Mouse (Mus musculus) myocyte (in vitro differentiated cells): Measurements from ENCODE around the gene Ripply1. TPM values are rescaled to one million over a fixed set of nuclear protein-coding genes. Genes with fewer than 3 reads are reported as not detected.
A peak's percentile ranks its signal among the peaks of the same experiment; 100 is the strongest.

Source experiments
- H3K27me3 ChIP-seq: one replicate; pipeline ENCODE4 v1.6.1; 2011; ENCODE audit not compliant: control insufficient read depth, insufficient read depth, insufficient read length
- H3K36me3 ChIP-seq: one replicate; pipeline ENCODE4 v1.6.1; 2011; ENCODE audit not compliant: control insufficient read depth, insufficient read depth
- H3K4me2 ChIP-seq: one replicate; pipeline ENCODE4 v1.6.1; 2011; ENCODE audit warnings: low read depth, control low read depth
- H3K4me3 ChIP-seq: one replicate; pipeline ENCODE4 v1.5.1; 2011; ENCODE audit warnings: mild to moderate bottlenecking, control low read depth, moderate library complexity
- H3K79me2 ChIP-seq: one replicate; pipeline ENCODE4 v1.6.1; 2011; ENCODE audit not compliant: control insufficient read depth, insufficient read depth
- H3ac ChIP-seq: one replicate; pipeline ENCODE4 v1.6.1; 2011; ENCODE audit not compliant: control insufficient read depth, insufficient read length
- CEBPB ChIP-seq: IDR thresholded peaks from 2 replicates; pipeline ENCODE4 v1.6.1; 2011; ENCODE audit warnings: mild to moderate bottlenecking, moderate library complexity; ENCODE audit not compliant: poor library complexity, insufficient read depth, severe bottlenecking
- E2F4 ChIP-seq: IDR thresholded peaks from one replicate; pipeline ENCODE4 v1.6.1; 2011; ENCODE audit warnings: mild to moderate bottlenecking, control low read depth, moderate library complexity; ENCODE audit not compliant: insufficient read depth
- MAX ChIP-seq: IDR thresholded peaks from one replicate; pipeline ENCODE4 v1.6.1; 2011; ENCODE audit warnings: low read depth, mild to moderate bottlenecking, control low read depth
- MYOD1 ChIP-seq, 3 experiments: IDR thresholded peaks; one replicate each; pipeline ENCODE4 v1.6.1; 2011; ENCODE audit warnings: control low read depth in 2 of 3, low read depth in 2 of 3, mild to moderate bottlenecking in 2 of 3, moderate library complexity in 1 of 3; ENCODE audit not compliant: insufficient read length in 2 of 3, control insufficient read depth in 1 of 3
- MYOG ChIP-seq, 3 experiments: IDR thresholded peaks; one replicate each; pipeline ENCODE4 v1.6.1; 2011; ENCODE audit warnings: control low read depth in 2 of 3, low read depth in 2 of 3, mild to moderate bottlenecking in 2 of 3; ENCODE audit not compliant: insufficient read length in 2 of 3, control insufficient read depth in 1 of 3, insufficient read depth in 1 of 3
- POLR2A ChIP-seq: IDR thresholded peaks from one replicate; pipeline ENCODE4 v1.6.1; 2011; ENCODE audit warnings: low read depth, mild to moderate bottlenecking, control low read depth, moderate library complexity; ENCODE audit not compliant: insufficient read length
- POLR2AphosphoS2 ChIP-seq: IDR thresholded peaks from one replicate; pipeline ENCODE4 v1.6.1; 2011; ENCODE audit warnings: low read depth, control low read depth; ENCODE audit not compliant: insufficient read length
- REST ChIP-seq: IDR thresholded peaks from one replicate; pipeline ENCODE4 v1.6.1; 2011; ENCODE audit warnings: mild to moderate bottlenecking, control low read depth, moderate library complexity; ENCODE audit not compliant: insufficient read depth, insufficient read length
- SRF ChIP-seq: IDR thresholded peaks from one replicate; pipeline ENCODE4 v1.6.1; 2011; ENCODE audit warnings: low read depth; ENCODE audit not compliant: control insufficient read depth, insufficient read length
- TCF12 ChIP-seq: IDR thresholded peaks from one replicate; pipeline ENCODE4 v1.6.1; 2011; ENCODE audit warnings: mild to moderate bottlenecking, control low read depth; ENCODE audit not compliant: poor library complexity, insufficient read depth, severe bottlenecking
- TCF3 ChIP-seq: IDR thresholded peaks from one replicate; pipeline ENCODE4 v1.6.1; 2011; ENCODE audit warnings: low read depth, control low read depth; ENCODE audit not compliant: insufficient read length
- USF1 ChIP-seq: IDR thresholded peaks from one replicate; pipeline ENCODE4 v1.6.1; 2011; ENCODE audit warnings: low read depth, mild to moderate bottlenecking, control low read depth, moderate library complexity
- polyA plus RNA-seq: library from polyadenylated mRNA; unstranded; fragments of >200 nt; fragmentation: generic; extraction: Trizol; gene quantifications from one replicate; pipeline ENCODE4 v1.2.1, GENCODE M21; 2012; ENCODE audit warnings: missing spikeins

Gene Ripply1
- polyA plus RNA-seq: 3.1 TPM

DNA sequence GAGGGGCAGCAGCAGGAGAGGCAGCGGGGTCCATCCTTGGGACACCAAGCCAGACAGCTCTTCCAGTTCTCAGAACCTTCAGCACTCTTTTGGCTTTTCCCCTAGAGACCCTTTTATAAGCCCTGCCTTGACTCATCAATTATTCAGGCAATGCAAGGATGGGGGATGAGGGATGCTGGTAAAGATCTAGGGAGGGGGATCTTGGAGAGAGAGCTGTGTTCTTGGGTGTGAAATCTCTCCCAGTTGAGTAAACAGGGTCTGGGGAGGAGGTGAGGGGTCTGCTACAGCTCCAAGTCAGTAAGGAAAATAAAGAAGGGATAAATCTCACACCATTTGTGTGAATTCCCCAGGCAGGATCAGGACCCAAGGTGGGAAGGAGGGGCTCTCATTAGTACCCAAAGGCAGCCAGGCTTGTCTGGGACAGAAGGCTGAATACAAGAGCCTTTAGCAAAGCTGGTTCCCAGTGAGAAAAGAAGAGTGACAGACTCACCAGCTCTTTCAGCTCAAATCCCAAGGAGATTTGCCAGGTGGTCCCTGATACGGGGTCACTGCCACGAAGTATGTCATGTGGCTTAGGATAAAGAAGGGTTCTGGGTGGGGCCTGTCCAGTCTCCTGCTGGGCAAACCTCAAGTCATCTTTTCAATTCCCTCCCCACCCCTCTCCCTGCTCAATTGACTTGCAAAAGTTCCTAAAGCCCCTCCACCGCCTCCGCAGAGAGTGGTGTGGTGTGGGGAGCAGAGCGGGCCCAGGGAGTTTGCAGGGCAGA is at the start of gene Ripply1:
Ripply1 (minus strand) TSS at position 76 of the 767 bp plus-strand sequence.
- H3ac ChIP-seq: no peak within 1 kb of the TSS
- H3K27me3 ChIP-seq: no peaks in the 10 kb centered on the region
- no peaks in the 10 kb centered on the region for H3K36me3 ChIP-seq
- H3K4me2 ChIP-seq: peak within 1 kb of the TSS; percentile 18
- no peaks in the 10 kb centered on the region for H3K79me2 ChIP-seq
- no peak for TF ChIP-seq MYOG (IDR thresholded peaks at IDR 0.05; ENCODE audit: control insufficient read depth in 1 of 3, insufficient read depth in 1 of 3, insufficient read length in 2 of 3, low read depth in 2 of 3)
- TF ChIP-seq POLR2AphosphoS2: no peak
- TF ChIP-seq POLR2A: no peak
- no peak for TF ChIP-seq REST
- TF ChIP-seq TCF12: no peak
- no peak within 1 kb of the TSS for H3K4me3 ChIP-seq

DNA sequence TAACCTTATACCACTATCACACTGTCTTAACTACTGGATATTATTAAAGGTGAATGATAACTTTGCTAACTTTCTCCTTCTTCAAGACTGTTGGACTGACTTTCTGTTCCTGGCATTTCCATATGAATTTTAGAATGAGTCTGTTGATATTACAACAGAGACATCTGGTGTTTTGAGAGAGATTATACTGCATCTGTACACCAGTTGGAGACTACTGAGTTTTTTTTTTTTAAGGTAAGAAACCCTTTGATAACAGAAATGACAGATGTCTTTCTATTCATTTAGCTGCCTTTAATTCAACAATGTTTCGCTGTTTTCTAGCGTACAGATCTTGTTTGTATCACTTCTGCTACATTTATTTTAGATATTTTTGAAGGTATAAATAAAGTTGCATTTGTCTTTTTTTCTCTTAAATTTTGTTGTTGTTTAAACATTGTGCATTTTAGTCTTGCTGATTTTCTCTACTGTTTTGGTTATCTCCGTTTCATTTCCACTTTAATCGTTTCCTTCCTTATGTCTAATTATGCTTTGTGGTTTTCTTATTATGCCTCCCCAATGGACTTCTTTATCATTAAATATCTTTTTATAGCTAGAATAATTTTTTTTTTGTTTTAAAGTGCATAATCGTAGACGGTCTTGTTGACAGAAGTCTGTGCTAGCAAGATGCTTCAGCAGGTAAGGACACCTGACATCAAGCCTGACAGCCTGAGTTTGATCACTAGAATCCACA is 46.4 kb upstream of the Ripply1 start:
- H3K4me2 ChIP-seq: no peak overlapping the region
- no peaks in the 10 kb centered on the region for H3K27me3 ChIP-seq
- TF ChIP-seq USF1: no peak
- TF ChIP-seq MYOD1 (IDR thresholded peaks at IDR 0.05; ENCODE audit: control insufficient read depth in 1 of 3, insufficient read length in 2 of 3, low read depth in 2 of 3): no peak
- no peak for TF ChIP-seq TCF3
- no peak for TF ChIP-seq TCF12
- peaks cover 5% of the 10 kb centered on the region for H3K36me3 ChIP-seq
- H3ac ChIP-seq: no peak overlapping the region
- H3K79me2 ChIP-seq: no peaks in the 10 kb centered on the region
- H3K4me3 ChIP-seq: no peak overlapping the region

DNA sequence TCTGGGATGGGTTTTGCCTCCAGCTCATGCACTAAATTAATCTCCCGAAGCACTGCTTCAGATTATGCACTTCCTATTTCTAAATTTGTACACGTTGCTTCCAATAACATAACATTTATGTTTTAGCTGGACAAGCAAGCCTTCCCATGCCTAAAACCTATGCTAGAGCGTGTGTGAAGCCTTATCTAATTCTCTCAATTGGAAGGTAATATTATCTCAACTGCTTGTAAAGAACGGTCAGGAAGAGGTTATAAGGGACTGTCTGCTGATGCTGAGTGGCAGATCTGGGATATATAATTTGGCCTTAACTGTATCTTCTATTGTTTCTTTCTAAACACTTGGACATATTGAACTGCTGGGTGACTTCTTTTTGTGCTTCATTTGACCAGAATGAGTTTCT is 44.8 kb upstream of the Ripply1 start:
- Histone ChIP-seq H3K4me3 (no peak overlapping the region), H3K79me2 (no peaks in the 10 kb centered on the region), H3K36me3 (peaks cover 5% of the 10 kb centered on the region), H3K4me2 (no peak overlapping the region), H3K27me3 (no peaks in the 10 kb centered on the region), H3ac (no peak overlapping the region)
- TF ChIP-seq MYOG (IDR thresholded peaks at IDR 0.05; ENCODE audit: control insufficient read depth in 1 of 3, insufficient read depth in 1 of 3, insufficient read length in 2 of 3, low read depth in 2 of 3): no peak
- no peak for TF ChIP-seq POLR2A

DNA sequence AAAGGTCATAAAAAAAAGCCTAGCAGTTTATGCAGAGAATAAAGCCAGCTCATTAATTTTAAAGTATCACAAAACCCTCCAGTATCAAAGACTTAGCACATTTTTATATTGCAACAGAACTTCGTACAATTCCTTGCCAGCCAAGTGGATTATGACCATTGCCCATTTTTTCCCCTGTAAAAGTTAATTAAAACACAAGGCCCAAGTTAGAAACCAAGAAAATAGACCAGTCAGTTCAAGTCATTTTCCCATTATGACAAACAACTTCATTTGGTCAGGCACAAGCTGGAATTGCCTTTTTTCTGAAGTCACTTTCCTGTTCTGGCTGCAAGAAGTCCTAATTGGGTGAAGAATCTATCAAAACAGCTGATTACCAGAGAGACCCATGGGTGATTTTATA is 43.2 kb upstream of the Ripply1 start:
- no peak overlapping the region for H3K4me3 ChIP-seq
- TF ChIP-seq MAX (no peak), MYOG (IDR thresholded peaks at IDR 0.05; ENCODE audit: control insufficient read depth in 1 of 3, insufficient read depth in 1 of 3, insufficient read length in 2 of 3, low read depth in 2 of 3) (no peak)
- no peaks in the 10 kb centered on the region for H3K36me3 ChIP-seq
- no peak overlapping the region for H3ac ChIP-seq
- H3K79me2 ChIP-seq: no peaks in the 10 kb centered on the region
- no peaks in the 10 kb centered on the region for H3K27me3 ChIP-seq
- H3K4me2 ChIP-seq: no peak overlapping the region

DNA sequence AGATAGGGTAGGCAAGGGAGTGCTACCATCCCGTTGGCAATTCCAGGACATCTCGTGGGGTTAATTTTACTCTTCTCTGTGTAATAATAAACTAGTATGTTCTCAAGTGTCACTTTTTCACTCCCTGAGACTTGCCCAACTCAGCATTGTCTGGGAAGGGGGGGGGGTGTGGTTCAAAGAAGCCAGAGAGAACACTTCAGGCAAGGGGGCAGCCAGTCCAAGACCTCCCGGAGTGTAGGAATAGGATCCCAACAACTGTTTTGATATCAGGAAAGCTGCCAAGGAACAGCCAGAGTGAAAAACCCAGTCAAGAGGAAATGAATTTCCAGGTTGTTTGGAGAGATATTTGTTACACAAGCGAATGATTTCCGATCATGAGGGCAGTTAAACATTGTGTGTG is 33.0 kb upstream of the Ripply1 start:
- TF ChIP-seq TCF3: no peak
- no peak for TF ChIP-seq USF1
- no peak for TF ChIP-seq MYOD1 (IDR thresholded peaks at IDR 0.05; ENCODE audit: control insufficient read depth in 1 of 3, insufficient read length in 2 of 3, low read depth in 2 of 3)
- no peak for TF ChIP-seq TCF12
- TF ChIP-seq CEBPB: no peak
- TF ChIP-seq E2F4: no peak
- TF ChIP-seq POLR2A: no peak
- H3K79me2 ChIP-seq: no peaks in the 10 kb centered on the region
- H3K27me3 ChIP-seq: no peaks in the 10 kb centered on the region
- H3ac ChIP-seq: no peak overlapping the region
- no peaks in the 10 kb centered on the region for H3K36me3 ChIP-seq
- H3K4me3 ChIP-seq: no peak overlapping the region
- no peak overlapping the region for H3K4me2 ChIP-seq

DNA sequence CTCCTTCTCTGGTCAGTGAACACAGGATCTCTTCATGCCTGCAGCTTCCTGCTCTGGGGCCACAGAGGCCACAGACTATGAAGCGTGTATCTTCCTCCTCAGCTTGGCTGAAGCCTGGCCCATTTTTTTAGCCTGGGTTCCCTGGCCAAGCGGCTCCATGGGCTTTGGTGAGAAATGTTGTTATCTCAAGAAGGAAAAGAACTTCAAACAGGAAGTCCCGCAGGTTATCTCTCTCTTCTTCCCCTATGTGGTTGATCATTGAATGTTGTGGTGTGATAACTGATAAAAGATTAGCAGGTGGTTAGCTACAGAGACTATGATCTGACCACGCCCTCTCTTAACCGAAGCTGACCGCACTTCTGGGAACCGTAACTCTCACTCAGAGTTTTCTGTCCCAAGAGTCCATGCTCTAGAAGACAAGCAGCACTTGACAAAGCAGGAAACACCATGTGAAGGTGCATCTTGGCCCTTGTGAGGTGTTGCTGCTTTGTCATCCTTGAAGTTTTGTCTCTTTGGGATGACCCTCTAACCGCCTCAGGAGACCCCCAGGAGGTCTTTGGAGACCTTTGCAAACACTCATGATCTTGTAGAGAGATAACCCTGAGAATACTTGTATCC is 32.0 kb upstream of the Ripply1 start:
- TF ChIP-seq E2F4 (no peak), CEBPB (no peak), MYOD1 (IDR thresholded peaks at IDR 0.05; ENCODE audit: control insufficient read depth in 1 of 3, insufficient read length in 2 of 3, low read depth in 2 of 3) (no peak), SRF (no peak), REST (no peak), POLR2A (no peak), POLR2AphosphoS2 (no peak), TCF12 (no peak), TCF3 (no peak), MAX (no peak), MYOG (IDR thresholded peaks at IDR 0.05; ENCODE audit: control insufficient read depth in 1 of 3, insufficient read depth in 1 of 3, insufficient read length in 2 of 3, low read depth in 2 of 3) (no peak), USF1 (no peak)
- no peaks in the 10 kb centered on the region for H3K36me3 ChIP-seq
- no peak overlapping the region for H3ac ChIP-seq
- H3K27me3 ChIP-seq: no peaks in the 10 kb centered on the region
- H3K79me2 ChIP-seq: no peaks in the 10 kb centered on the region
- no peak overlapping the region for H3K4me3 ChIP-seq
- H3K4me2 ChIP-seq: no peak overlapping the region
